Mouse (Mus musculus) megakaryocyte-erythroid progenitor cell, adult 5-6 weeks (primary cell): Measurements from ENCODE around the gene Mdm1. TPM values are rescaled to one million over a fixed set of nuclear protein-coding genes. Genes with fewer than 3 reads are reported as not detected.
A peak's percentile ranks its signal among the peaks of the same experiment; 100 is the strongest.
"Not testable (repeated sequence)": the region's sequence is repeated elsewhere in the genome, so short reads cannot be mapped to it uniquely, and the experiment has no call there.

Source experiments
- ATAC-seq: replicated peaks from 2 replicates; pipeline ENCODE4 v1.8.0; 2016; ENCODE audit warnings: mild to moderate bottlenecking, inconsistent platforms; ENCODE audit not compliant: severe bottlenecking, poor library complexity, low FRiP score, low TSS enrichment
- total RNA-seq, 2 experiments: library from RNA; stranded (forward) in 1 of 2; stranded (reverse) in 1 of 2; fragments of 200-1000, 215-1000 nt in 1 of 2; fragments of >200 nt in 1 of 2; fragmentation: Nextera tagmentation in 1 of 2; gene quantifications; 2 replicates each; pipeline ENCODE4 v1.2.3; 2014 to 2017

Mdm1 gene
- total RNA-seq, 2 experiments from 2014 or later = 10.9 to 25.2 TPM

- not testable (repeated sequence) for ATAC-seq
Measured at GRCm38 (mm10) chr10:118175542-118175941, 33.9 kb downstream of the Mdm1 start.

GRCm38 (mm10) chr10:118178735-118179151, 37.1 kb downstream of the Mdm1 start:
- ATAC-seq = peak; percentile 52; the same call in 1 of the 2 replicates

DNA sequence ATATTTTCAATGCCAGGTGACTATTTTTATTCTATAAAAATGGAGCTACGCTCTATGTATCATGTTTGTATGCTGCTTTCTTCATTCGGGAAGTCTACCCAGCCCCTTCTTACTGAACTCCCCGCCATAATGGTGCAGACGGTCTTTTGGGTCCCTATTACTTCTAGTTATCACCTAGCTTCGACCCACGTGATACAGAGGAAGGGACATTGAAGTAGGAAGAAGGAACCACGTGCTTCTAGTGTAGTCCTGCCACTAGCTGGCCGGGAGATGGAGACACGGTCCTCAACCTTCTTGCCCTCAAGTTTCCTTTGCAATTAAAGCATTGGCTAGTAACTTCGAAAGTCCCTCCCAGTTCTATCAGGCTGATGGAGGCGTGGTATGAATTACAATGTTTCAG, 37.7 kb downstream of the Mdm1 start:
- no peak for ATAC-seq

DNA sequence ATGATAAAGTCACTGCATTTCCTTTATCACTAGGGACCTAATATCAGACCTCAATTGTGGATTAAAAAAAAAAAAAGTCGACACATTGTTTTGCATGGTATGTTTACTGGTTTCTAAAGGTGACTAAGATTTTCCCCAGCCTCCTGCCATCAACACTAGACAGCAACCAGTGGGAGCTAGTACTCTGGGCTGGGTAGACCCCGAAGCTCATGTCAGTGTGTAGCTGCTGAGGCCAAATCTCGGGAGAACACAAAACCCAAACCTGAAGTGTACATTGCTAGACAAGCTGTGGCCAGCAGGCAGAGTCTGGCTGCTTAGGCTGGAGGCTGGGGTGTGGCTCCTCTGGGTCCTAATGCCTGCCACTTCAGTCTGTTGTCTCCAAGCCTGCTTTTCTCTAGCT, 53.5 kb downstream of the Mdm1 start:
- ATAC-seq = peak; percentile 90

DNA sequence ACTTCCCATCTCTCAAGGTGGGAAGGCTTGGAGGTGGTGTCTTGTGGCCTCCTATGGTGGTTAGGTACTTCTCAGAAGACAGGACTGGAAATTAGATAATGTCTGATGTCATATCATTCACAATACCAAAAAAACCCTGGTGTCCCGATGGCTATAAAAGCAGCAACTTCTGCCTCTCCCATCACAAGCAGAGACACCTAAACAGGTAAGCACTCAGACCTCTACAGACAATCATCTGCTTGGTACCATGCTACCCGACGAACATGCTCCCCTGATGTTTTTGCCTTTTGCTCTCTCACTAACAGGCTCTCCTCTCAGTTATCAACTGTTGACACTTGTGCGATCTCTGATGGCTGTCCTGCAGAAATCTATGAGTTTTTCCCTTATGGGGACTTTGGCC, 63.0 kb downstream of the Mdm1 start, which contains the start of gene Il22:
Gene Il22 (plus strand): TSS at position 301 of the 400 bp plus-strand sequence.
- ATAC-seq = no peak

- not testable (repeated sequence) for ATAC-seq
Measured at GRCm38 (mm10) chr10:118215719-118216393, 74.2 kb downstream of the Mdm1 start.

Other genes starting within 250 kb of the Mdm1 start
- gene Il22, start 63.1 kb downstream of the Mdm1 start, total RNA-seq (2014; fragmentation: Nextera tagmentation) = not detected in 2 replicates
- not detected in 2 replicates for gene Il22, start 63.1 kb downstream of the Mdm1 start, total RNA-seq (2017)
- gene Gm32717, start 99.0 kb downstream of the Mdm1 start, total RNA-seq (2014; fragmentation: Nextera tagmentation) = not detected in 2 replicates
- 0.42 TPM in 1 of 2 replicates, not detected in the other for gene Gm32717, start 99.0 kb downstream of the Mdm1 start, total RNA-seq (2017)
- gene Gm32802, start 116.9 kb downstream of the Mdm1 start, total RNA-seq (2014; fragmentation: Nextera tagmentation) = not detected in 2 replicates
- gene Gm32802, start 116.9 kb downstream of the Mdm1 start, total RNA-seq (2017) = 0.42 TPM in 1 of 2 replicates, not detected in the other
- gene Iltifb, start 153.2 kb downstream of the Mdm1 start, total RNA-seq (2014; fragmentation: Nextera tagmentation) = not detected in 2 replicates
- not detected in 2 replicates for gene Iltifb, start 153.2 kb downstream of the Mdm1 start, total RNA-seq (2017)
- not detected in 2 replicates for gene Gm9040, start 185.2 kb downstream of the Mdm1 start, total RNA-seq (2014; fragmentation: Nextera tagmentation)
- gene Gm9040, start 185.2 kb downstream of the Mdm1 start, total RNA-seq (2017) = not detected in 2 replicates
- gene Gm9044, start 190.6 kb downstream of the Mdm1 start, total RNA-seq (2014; fragmentation: Nextera tagmentation) = not detected in 2 replicates
- not detected in 2 replicates for gene Gm9044, start 190.6 kb downstream of the Mdm1 start, total RNA-seq (2017)
- gene Gm9045, start 196.0 kb downstream of the Mdm1 start, total RNA-seq (2014; fragmentation: Nextera tagmentation) = 0.09 TPM in 1 of 2 replicates, not detected in the other
- gene Gm9045, start 196.0 kb downstream of the Mdm1 start, total RNA-seq (2017) = 0.08 TPM in 1 of 2 replicates, not detected in the other
- gene Gm9046, start 201.4 kb downstream of the Mdm1 start, total RNA-seq (2014; fragmentation: Nextera tagmentation) = not detected in 2 replicates
- gene Gm9046, start 201.4 kb downstream of the Mdm1 start, total RNA-seq (2017) = not detected in 2 replicates
- not detected in 2 replicates for gene Gm9048, start 206.9 kb downstream of the Mdm1 start, total RNA-seq (2014; fragmentation: Nextera tagmentation)
- gene Gm9048, start 206.9 kb downstream of the Mdm1 start, total RNA-seq (2017) = not detected in 2 replicates
- gene Gm9049, start 212.3 kb downstream of the Mdm1 start, total RNA-seq (2014; fragmentation: Nextera tagmentation) = 0.09 TPM in 1 of 2 replicates, not detected in the other
- 0.08 TPM in 1 of 2 replicates, not detected in the other for gene Gm9049, start 212.3 kb downstream of the Mdm1 start, total RNA-seq (2017)